Mouse (Mus musculus) liver, embryonic 14.5 days (tissue): ENCODE data around the gene Slc5a8.

Experiments
- CTCF ChIP-seq: IDR thresholded peaks from 2 replicates; pipeline ENCODE4 v1.5.1; 2016; ENCODE audit warnings: antibody characterized with exemption, low read depth, control low read depth
- EP300 ChIP-seq: IDR thresholded peaks from 2 replicates; pipeline ENCODE4 v1.6.1; 2016; ENCODE audit warnings: antibody characterized with exemption, low read depth

- TF ChIP-seq CTCF (no peak), EP300 (no peak)
These were observed 6.8 kb downstream of the Slc5a8 start for GRCm38 (mm10) chr10:88892560-88893087.
